Mouse (Mus musculus) liver, postnatal 0 days (tissue): ENCODE measurements around the gene Slc7a11.

Source experiments
- CTCF ChIP-seq: sonication (generic); IDR thresholded peaks from 2 replicates; pipeline ENCODE4 v1.5.1; 2016; ENCODE audit warnings: antibody characterized with exemption, low read depth
- EP300 ChIP-seq: IDR thresholded peaks from 2 replicates; pipeline ENCODE4 v1.6.1; 2016; ENCODE audit warnings: antibody characterized with exemption, low read depth, mild to moderate bottlenecking

- TF ChIP-seq CTCF: peak; percentile 7; the same call in 1 of the 2 replicates
- no peak for TF ChIP-seq EP300
These were observed 322.4 kb downstream of the Slc7a11 start for GRCm38 (mm10) chr3:50121001-50121400.
